Mouse (Mus musculus) liver, postnatal 0 days (tissue): ENCODE results near the gene Ampd3. TPM values are rescaled to one million over a fixed set of nuclear protein-coding genes. Genes with fewer than 3 reads are reported as not detected.

Source experiments
- ATAC-seq: fragments of 200-750 bp; cut with Nextera tagmentation; 2 replicates; pipeline ENCODE4 v1.8.0; 2017; ENCODE audit warnings: mild to moderate bottlenecking, moderate library complexity
- DNase-seq: peaks from one replicate; pipeline ENCODE4 v3.0.0-alpha.2; 2016
- H3K27ac ChIP-seq: fragments of 300-500 bp; sonication (generic); 2 replicates; pipeline ENCODE4 v1.5.1; 2014; ENCODE audit warnings: antibody characterized with exemption, moderate library complexity, mild to moderate bottlenecking, low read depth
- H3K27me3 ChIP-seq: fragments of 300-500 bp; sonication (generic); 2 replicates; pipeline ENCODE4 v1.6.1; 2014; ENCODE audit warnings: low read length, control low read depth, mixed read lengths; ENCODE audit not compliant: insufficient read depth
- H3K36me3 ChIP-seq: fragments of 300-500 bp; sonication (generic); replicated peaks from 2 replicates; pipeline ENCODE4 v1.6.1; 2014; ENCODE audit warnings: mild to moderate bottlenecking, control low read depth, low read length, moderate library complexity, mixed read lengths; ENCODE audit not compliant: insufficient read depth
- H3K4me1 ChIP-seq: fragments of 300-500 bp; sonication (generic); 2 replicates; pipeline ENCODE4 v1.6.1; 2014; ENCODE audit warnings: antibody characterized with exemption, mild to moderate bottlenecking, control low read depth; ENCODE audit not compliant: insufficient read depth
- H3K4me2 ChIP-seq: fragments of 300-500 bp; sonication (generic); 2 replicates; pipeline ENCODE4 v1.6.1; 2014; ENCODE audit warnings: low read depth, mild to moderate bottlenecking, low read length, moderate library complexity, mixed read lengths
- H3K4me3 ChIP-seq: fragments of 300-500 bp; sonication (generic); 2 replicates; pipeline ENCODE4 v1.5.1; 2014; ENCODE audit warnings: low read depth, low read length
- H3K9ac ChIP-seq: fragments of 300-500 bp; sonication (generic); replicated peaks from 2 replicates; pipeline ENCODE4 v1.6.1; 2014; ENCODE audit warnings: mild to moderate bottlenecking, moderate library complexity
- H3K9me3 ChIP-seq: fragments of 300-500 bp; sonication (generic); 2 replicates; pipeline ENCODE4 v1.6.1; 2016; ENCODE audit warnings: mild to moderate bottlenecking, control low read depth, low read length, mixed read lengths
- CTCF ChIP-seq: sonication (generic); IDR thresholded peaks from 2 replicates; pipeline ENCODE4 v1.5.1; 2016; ENCODE audit warnings: antibody characterized with exemption, low read depth
- EP300 ChIP-seq: IDR thresholded peaks from 2 replicates; pipeline ENCODE4 v1.6.1; 2016; ENCODE audit warnings: antibody characterized with exemption, low read depth, mild to moderate bottlenecking
- WGBS: fragments of 180-500 bp; shearing (Covaris S2); extraction: QIAGEN DNeasy Blood & Tissue Kit; methylation state at CpG from one replicate; pipeline ENCODE4 v1.1.7; 2014; ENCODE audit not compliant: insufficient replicate concordance; 5-methylcytosine and 5-hydroxymethylcytosine counted together
- polyA plus RNA-seq: library from polyadenylated mRNA; unstranded; fragments of >200 nt; fragmentation: Nextera tagmentation; extraction: Ambion mirVana; gene quantifications from 2 replicates; pipeline ENCODE4 v1.2.1, GENCODE M21; 2015

Ampd3 gene
- polyA plus RNA-seq, 1 experiment from 2014 or later: 16.6 TPM

DNA sequence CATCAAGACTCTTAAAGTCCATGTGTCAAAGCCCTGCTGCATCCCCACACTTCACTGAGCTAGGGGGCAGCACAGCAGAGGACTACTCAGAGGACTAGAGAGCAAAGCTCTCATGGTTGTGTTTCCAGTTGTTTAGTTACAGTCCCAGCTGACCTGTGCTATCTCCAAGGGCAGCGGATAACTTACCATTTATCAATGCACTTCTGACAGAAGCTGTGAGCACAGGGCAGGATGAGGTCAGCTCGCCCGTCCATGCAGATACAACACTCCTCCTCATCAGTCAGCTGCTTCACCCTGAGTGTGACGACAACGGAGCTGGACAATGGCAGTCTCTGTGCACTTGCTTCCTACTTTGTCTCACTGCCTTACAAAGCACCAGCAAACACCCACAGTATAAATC, 53.1 kb downstream of the Ampd3 start:
- H3K9me3 ChIP-seq: no peaks in the 10 kb centered on the region
- peaks cover 54% of the 10 kb centered on the region for H3K36me3 ChIP-seq
- no peak overlapping the region for H3K4me2 ChIP-seq
- H3K4me3 ChIP-seq: no peak overlapping the region
- H3K27ac ChIP-seq: no peak overlapping the region
- 50% methylated on average over 5 of the region's 5 CpGs for WGBS
- DNase-seq (peak; percentile 21), ATAC-seq (no peak)
- H3K4me1 ChIP-seq: peaks cover 46% of the 10 kb centered on the region
- TF ChIP-seq CTCF (peak; percentile 54), EP300 (no peak)
- H3K27me3 ChIP-seq: no peaks in the 10 kb centered on the region
- no peak overlapping the region for H3K9ac ChIP-seq

- no peaks in the 10 kb centered on the region for H3K9me3 ChIP-seq
- TF ChIP-seq CTCF (no peak), EP300 (no peak)
- H3K27ac ChIP-seq: 0 out of 2 replicates have a peak overlapping the region, but pooled peaks have one; percentile 29
- no peak overlapping the region for H3K4me2 ChIP-seq
- 69% methylated on average over 3 of the region's 3 CpGs for whole genome bisulfite sequencing
- ATAC-seq: no peak
- peak; percentile 43 for DNase-seq
- H3K27me3 ChIP-seq: no peaks in the 10 kb centered on the region
- H3K4me3 ChIP-seq: no peak overlapping the region
- H3K36me3 ChIP-seq: peaks cover 59% of the 10 kb centered on the region
- H3K9ac ChIP-seq: no peak overlapping the region
- H3K4me1 ChIP-seq: peaks cover 46% of the 10 kb centered on the region
These were observed 53.6 kb downstream of the Ampd3 start for GRCm38 (mm10) chr7:110821653-110822052.

- Histone ChIP-seq H3K9me3 (no peaks in the 10 kb centered on the region), H3K4me1 (peaks cover 46% of the 10 kb centered on the region), H3K9ac (no peak overlapping the region), H3K27me3 (no peaks in the 10 kb centered on the region), H3K4me3 (no peak overlapping the region), H3K4me2 (no peak overlapping the region), H3K27ac (no peak overlapping the region), H3K36me3 (peaks cover 63% of the 10 kb centered on the region)
- DNase-seq (no peak), ATAC-seq (no peak)
- WGBS: 74% methylated on average over 4 of the region's 4 CpGs
- TF ChIP-seq EP300: no peak
- no peak for TF ChIP-seq CTCF
These were observed 54.0 kb downstream of the Ampd3 start for GRCm38 (mm10) chr7:110822055-110822454.

DNA sequence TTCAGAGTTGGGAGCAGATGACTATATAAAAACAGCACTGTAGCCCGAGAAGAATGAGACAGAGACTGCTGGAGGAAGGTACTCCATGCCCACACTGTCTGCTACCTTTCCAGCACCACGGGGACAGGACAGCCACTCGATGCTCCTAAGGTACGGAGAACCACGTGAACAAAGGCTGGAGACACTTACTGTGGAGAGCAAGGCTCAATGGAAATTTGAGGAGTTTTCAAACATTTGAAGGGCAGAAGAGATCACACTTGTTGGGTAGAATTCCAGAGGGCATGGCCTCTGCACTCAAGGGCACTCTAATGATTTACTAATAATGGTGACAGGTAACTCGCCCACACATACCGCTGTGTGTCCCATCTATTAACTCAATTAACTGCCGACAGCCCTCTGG, 55.1 kb downstream of the Ampd3 start:
- DNase-seq (no peak), ATAC-seq (peak; percentile 35; the same call in 1 of the 2 replicates)
- Histone ChIP-seq H3K27ac (peak overlapping the region; percentile 62; the same call in 1 of the 2 replicates), H3K36me3 (peaks cover 63% of the 10 kb centered on the region), H3K4me3 (no peak overlapping the region), H3K9ac (0 out of 2 replicates have a peak overlapping the region, but pooled peaks have one; percentile 9), H3K27me3 (no peaks in the 10 kb centered on the region), H3K4me1 (peaks cover 46% of the 10 kb centered on the region), H3K4me2 (peak overlapping the region; percentile 16; the same call in 1 of the 2 replicates), H3K9me3 (no peaks in the 10 kb centered on the region)
- no peak for TF ChIP-seq EP300
- TF ChIP-seq CTCF: no peak
- WGBS: 65% methylated on average over 8 of the region's 8 CpGs

DNA sequence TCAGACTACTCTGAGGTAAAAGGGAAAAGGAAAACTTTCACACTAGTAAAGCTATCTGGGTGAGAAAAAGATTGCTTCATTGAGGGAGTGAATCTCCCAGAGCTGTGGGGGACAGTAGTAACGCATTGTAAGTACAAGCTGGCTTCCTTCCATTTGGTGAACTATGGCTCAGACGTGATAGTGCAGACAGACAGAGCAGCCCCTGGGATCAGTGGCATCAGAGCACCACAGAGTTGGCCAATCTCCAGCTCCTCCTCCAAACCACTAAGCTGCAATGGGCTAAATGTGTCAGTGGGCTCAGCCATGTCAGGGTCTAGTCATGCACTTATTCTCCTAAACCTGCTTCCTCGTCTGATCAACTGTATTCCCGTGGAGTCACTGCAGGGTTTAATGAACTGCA, 55.6 kb downstream of the Ampd3 start:
- WGBS: 26% methylated on average over 4 of the region's 4 CpGs
- peaks cover 68% of the 10 kb centered on the region for H3K36me3 ChIP-seq
- peak; percentile 63 for ATAC-seq
- peak; percentile 61 for DNase-seq
- TF ChIP-seq EP300: 0 out of 2 replicates have a peak, but pooled peaks have one; percentile 14
- TF ChIP-seq CTCF: no peak
- H3K27me3 ChIP-seq: no peaks in the 10 kb centered on the region
- H3K9ac ChIP-seq: 0 out of 2 replicates have a peak overlapping the region, but pooled peaks have one; percentile 9
- peak overlapping the region; percentile 62 for H3K27ac ChIP-seq
- H3K9me3 ChIP-seq: no peaks in the 10 kb centered on the region
- peaks cover 41% of the 10 kb centered on the region for H3K4me1 ChIP-seq
- H3K4me2 ChIP-seq: peak overlapping the region; percentile 16; the same call in 1 of the 2 replicates
- no peak overlapping the region for H3K4me3 ChIP-seq

DNA sequence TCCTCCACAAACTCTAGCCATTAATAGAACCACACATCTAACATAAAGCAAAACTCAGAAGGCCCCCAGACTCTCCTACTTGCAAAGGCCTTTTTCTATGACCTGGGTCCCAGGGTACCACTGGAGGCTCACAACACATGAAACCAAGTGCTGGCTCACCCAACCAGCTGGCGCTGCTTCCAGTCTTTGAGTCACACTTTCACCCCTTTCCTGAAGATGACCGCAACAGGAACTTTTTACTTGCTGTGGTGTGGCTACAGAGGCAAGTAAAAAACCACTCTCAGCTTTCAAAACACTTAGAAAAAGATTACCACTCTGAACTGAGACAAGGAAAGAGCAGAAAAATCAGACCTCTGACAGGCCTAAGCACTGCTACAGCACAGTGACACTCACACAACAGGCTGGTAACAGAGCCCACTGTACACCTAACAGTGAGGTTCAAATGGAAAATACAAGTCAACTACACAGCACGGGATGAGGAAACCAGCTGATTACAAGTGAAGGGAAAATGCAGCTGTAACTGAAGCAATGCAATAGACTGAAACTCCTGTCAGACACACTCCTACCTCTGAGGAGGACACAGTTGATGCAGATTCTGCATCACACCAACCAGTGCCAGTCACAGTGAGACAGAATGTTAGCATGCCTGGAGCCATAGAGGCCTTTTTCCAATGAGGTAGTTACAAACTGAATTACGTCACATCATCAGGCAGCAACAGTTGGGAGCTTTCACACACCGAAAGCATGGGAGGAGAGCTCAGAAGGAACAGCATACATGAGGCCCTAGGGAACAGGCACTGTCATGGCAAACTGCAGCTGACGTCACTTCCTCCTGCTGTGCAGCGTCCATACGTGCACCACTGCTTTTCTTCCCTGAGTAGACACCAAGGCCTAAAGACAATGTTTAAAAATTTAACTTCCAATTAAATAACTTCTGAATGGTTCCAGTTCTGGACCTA, 56.3 kb downstream of the Ampd3 start:
- Histone ChIP-seq H3K9me3 (no peaks in the 10 kb centered on the region), H3K4me3 (no peak overlapping the region), H3K4me1 (peaks cover 36% of the 10 kb centered on the region), H3K27ac (peak overlapping the region; percentile 44), H3K4me2 (no peak overlapping the region), H3K36me3 (peaks cover 70% of the 10 kb centered on the region), H3K27me3 (no peaks in the 10 kb centered on the region), H3K9ac (no peak overlapping the region)
- no peak for TF ChIP-seq CTCF
- no peak for TF ChIP-seq EP300
- DNase-seq: peak; percentile 17
- WGBS: 59% methylated on average over 8 of the region's 8 CpGs
- ATAC-seq: no peak
